9 mouse cellular contexts compared by ENCODE assay signal in the genomic region with DNA sequence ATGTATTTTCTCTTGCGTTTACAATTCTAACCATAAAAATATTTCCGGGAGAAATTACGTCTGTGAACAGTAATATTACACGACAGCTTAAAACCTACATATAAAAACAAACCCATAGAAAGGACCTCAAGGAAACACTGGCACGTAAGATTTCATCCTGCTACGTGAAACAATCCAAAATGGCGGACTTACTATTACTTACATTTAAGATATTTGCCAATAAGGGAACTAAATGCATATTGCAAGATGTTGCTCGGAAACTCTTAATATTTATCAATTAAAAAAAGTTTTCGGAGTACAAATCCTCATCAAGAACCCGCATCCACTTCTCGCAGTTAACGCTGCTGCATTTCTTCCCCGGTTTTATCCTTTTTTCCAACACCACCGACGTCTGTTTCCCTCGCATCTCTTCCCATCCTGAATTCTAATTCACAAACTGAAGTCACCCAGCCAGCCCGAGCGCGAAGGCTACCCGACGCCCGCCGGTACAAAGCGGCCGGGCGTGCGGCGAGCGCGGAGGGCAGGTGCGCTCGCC. TPM values are rescaled to one million over a fixed set of nuclear protein-coding genes. Genes with fewer than 3 reads are reported as not detected.
DNase-seq lines count a peak whose midpoint lies in the region; ATAC-seq and TF ChIP-seq lines count a peak whose summit lies in the region.
"Had no signal": no experiment of that assay in that cellular context is flagged by ENCODE, and none has a peak within 500 bp of the region (broad histone marks: within the 10 kb centered on the region; RNA-seq: fewer than 3 reads in every experiment).

No protein-coding gene starts in this region.

- WGBS in kidney, postnatal 0 days, result 2% methylated on average over 32 of the region's 32 CpGs
- WGBS in embryonic facial prominence, embryonic 10.5 days, result under 1% methylated on average over 32 of the region's 32 CpGs
- WGBS in neural tube, embryonic 12.5 days, result under 1% methylated on average over 32 of the region's 32 CpGs

- no peak for DNase-seq in kidney, postnatal 0 days (ENCODE audit: low spot score)
- no peak for DNase-seq in kidney, adult 18-20 months
- DNase-seq in embryonic facial prominence, embryonic 10.5 days (ENCODE audit: low spot score), result no peak
- peak; percentile 1 for DNase-seq in induced T-regulatory cell, adult 2 months (ENCODE audit: low read depth)
- no peak for DNase-seq in adipocyte (ENCODE audit: low spot score)
- no peak for DNase-seq in lung, postnatal 25 days (ENCODE audit: low spot score)
- no peak for DNase-seq in cerebellum, adult 9-11 months

- H3K4me3 ChIP-seq in kidney, postnatal 0 days (replicated peaks; ENCODE audit: low read depth, low read length), result peak overlapping the region; percentile 58
- peak overlapping the region; percentile 85 for H3K4me3 ChIP-seq in embryonic facial prominence, embryonic 10.5 days
- peak overlapping the region; percentile 72 for H3K4me3 ChIP-seq in neural tube, embryonic 12.5 days
- H3K4me3 ChIP-seq: myocyte had no signal

- H3K9ac ChIP-seq in kidney, postnatal 0 days (ENCODE audit: low read depth, low read length), result no peak overlapping the region
- peak overlapping the region; percentile 76 for H3K9ac ChIP-seq in neural tube, embryonic 12.5 days

- H3K36me3 ChIP-seq in kidney, postnatal 0 days (ENCODE audit: insufficient read depth, low read length), result no peaks in the 10 kb centered on the region
- H3K36me3 ChIP-seq in embryonic facial prominence, embryonic 10.5 days (replicated peaks), result no peaks in the 10 kb centered on the region
- no peaks in the 10 kb centered on the region for H3K36me3 ChIP-seq in neural tube, embryonic 12.5 days

- peak overlapping the region; percentile 99 for H3K4me2 ChIP-seq in kidney, postnatal 0 days (ENCODE audit: low read length)
- H3K4me2 ChIP-seq in neural tube, embryonic 12.5 days (replicated peaks), result peak overlapping the region; percentile 83

- H3K4me1 ChIP-seq in kidney, postnatal 0 days (replicated peaks; ENCODE audit: insufficient read depth, low read length), result peaks cover 14% of the 10 kb centered on the region; the same call in 1 of the 2 replicates
- peaks cover 12% of the 10 kb centered on the region for H3K4me1 ChIP-seq in embryonic facial prominence, embryonic 10.5 days
- no peaks in the 10 kb centered on the region for H3K4me1 ChIP-seq in neural tube, embryonic 12.5 days

- no peak; the same call in 1 of the 2 replicates for ATAC-seq in kidney, postnatal 0 days (replicated peaks; ENCODE audit: low FRiP score, low read depth)
- ATAC-seq in neural tube, embryonic 12.5 days (ENCODE audit: low FRiP score, low read depth), result no peak

- TF ChIP-seq CTCF in kidney, postnatal 0 days (IDR thresholded peaks at IDR 0.05; ENCODE audit: low read depth), result 0 out of 2 replicates have a peak, but pooled peaks have one; percentile 20

- no peaks in the 10 kb centered on the region for H3K9me3 ChIP-seq in kidney, postnatal 0 days (replicated peaks; ENCODE audit: low read length)
- no peaks in the 10 kb centered on the region for H3K9me3 ChIP-seq in embryonic facial prominence, embryonic 10.5 days
- no peaks in the 10 kb centered on the region for H3K9me3 ChIP-seq in neural tube, embryonic 12.5 days

- H3K27ac ChIP-seq in kidney, postnatal 0 days, result no peak overlapping the region
- H3K27ac ChIP-seq in embryonic facial prominence, embryonic 10.5 days (replicated peaks), result peak overlapping the region; percentile 94
- peak overlapping the region; percentile 87 for H3K27ac ChIP-seq in neural tube, embryonic 12.5 days

- H3K27me3 ChIP-seq in kidney, postnatal 0 days (ENCODE audit: insufficient read depth, low read length), result peaks cover 31% of the 10 kb centered on the region
- H3K27me3 ChIP-seq in embryonic facial prominence, embryonic 10.5 days (replicated peaks; ENCODE audit: low read depth, poor library complexity, severe bottlenecking), result peaks cover 7% of the 10 kb centered on the region
- H3K27me3 ChIP-seq in neural tube, embryonic 12.5 days (replicated peaks), result no peaks in the 10 kb centered on the region

RNA-seq across cellular contexts. Expression of a gene that starts 0.9 kb away (rescaled TPM):
- 0.08 and 0.14 TPM in 2 replicates for polyA plus RNA-seq in kidney, postnatal 0 days (2015; fragmentation: Nextera tagmentation; extraction: Ambion mirVana)
- polyA plus RNA-seq in embryonic facial prominence, embryonic 10.5 days (2016; fragmentation: Nextera tagmentation; extraction: Ambion mirVana), result 42.2 and 52.5 TPM in 2 replicates
- polyA plus RNA-seq in neural tube, embryonic 12.5 days (2016; fragmentation: Nextera tagmentation; extraction: Ambion mirVana), result 11.8 and 14.0 TPM in 2 replicates

Comparison
In these comparisons a context has a peak if more than half of its experiments do, and no peak if none do; other contexts are left out.
1. RNA of a gene that starts 0.9 kb away (polyA plus RNA-seq): 42.2 to 52.5 TPM in embryonic facial prominence, embryonic 10.5 days and 11.8 to 14.0 TPM in neural tube, embryonic 12.5 days; 0.08 to 0.14 TPM in kidney, postnatal 0 days; every median in the first group is over 10 times any median in the second.
2. Peak in every context shown above with its lines, with median percentiles within 50 percentile points of each other: H3K4me3 ChIP-seq.